Mouse (Mus musculus): ENCODE measurements at regions not wholly inside any gene's neighbourhood (a gene's known extent, or its start where the extent isn't known, plus 50 kb on each side); places are given as distances from the start of the nearest gene placed in this dataset.
A peak's percentile ranks its signal among the peaks of the same experiment; 100 is the strongest.

DNA sequence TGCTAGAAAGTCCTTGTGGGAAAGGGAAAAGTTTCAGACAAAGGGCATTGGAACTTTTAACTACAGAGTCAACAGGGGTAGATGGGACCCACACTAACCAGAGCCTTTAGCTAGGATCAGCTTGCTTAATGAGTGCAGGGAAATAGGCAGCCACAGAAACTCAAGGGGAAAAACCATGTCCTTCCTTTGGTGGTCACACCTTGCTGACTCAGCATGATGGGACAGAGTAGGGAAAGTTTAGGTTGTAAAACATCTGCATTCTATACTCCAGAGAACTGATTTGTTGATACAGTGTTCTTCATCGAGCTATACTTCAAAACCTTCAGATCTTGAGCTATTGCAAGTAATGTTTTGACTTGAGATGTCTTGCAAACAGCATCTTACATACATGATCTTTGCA is 365.9 kb upstream of the Mmadhc start:
- no peak for DNase-seq (ENCODE audit: low spot score)

GRCm38 (mm10) chr2:50660000-50660399 is 363.4 kb upstream of the Mmadhc start:
- no peak for DNase-seq (ENCODE audit: low spot score)
- intact Hi-C loops (cut with DNase I), result no loop called here

More for the DNA sequence above, 365.9 kb upstream of the Mmadhc start:
- intact Hi-C loops (cut with DNase I), result no loop called here

GRCm38 (mm10) chr2:50657826-50658225 is 361.2 kb upstream of the Mmadhc start:
- no peak for DNase-seq (ENCODE audit: low spot score)
- intact Hi-C loops (cut with DNase I), result no loop called here

- DNase-seq (ENCODE audit: low spot score), result no peak
- intact Hi-C loops (cut with DNase I), result no loop called here
These were observed 359.8 kb upstream of the Mmadhc start for GRCm38 (mm10) chr2:50656351-50656750.

- no peak for DNase-seq (ENCODE audit: low spot score)
- intact Hi-C loops (cut with DNase I), result no loop called here
These were observed 358.3 kb upstream of the Mmadhc start for GRCm38 (mm10) chr2:50654953-50655324.

GRCm38 (mm10) chr2:50654221-50654952 is 357.8 kb upstream of the Mmadhc start:
- DNase-seq (ENCODE audit: low spot score), result no peak
- intact Hi-C loops (cut with DNase I), result no loop called here

- intact Hi-C loops (cut with DNase I), result no loop called here
These were observed 356.6 kb upstream of the Mmadhc start for GRCm38 (mm10) chr2:50653121-50653615.

GRCm38 (mm10) chr2:50649656-50650055 is 353.1 kb upstream of the Mmadhc start:
- no peak for DNase-seq (ENCODE audit: low spot score)
- intact Hi-C loops (cut with DNase I), result no loop called here

More at GRCm38 (mm10) chr2:50653121-50653615, 356.6 kb upstream of the Mmadhc start:
- DNase-seq (ENCODE audit: low spot score), result no peak

- intact Hi-C loops (cut with DNase I), result no loop called here
- DNase-seq (ENCODE audit: low spot score), result no peak
These were observed 346.6 kb upstream of the Mmadhc start for GRCm38 (mm10) chr2:50643219-50643618.

- intact Hi-C loops (cut with DNase I), result no loop called here
- no peak for DNase-seq (ENCODE audit: low spot score)
These were observed 345.6 kb upstream of the Mmadhc start for GRCm38 (mm10) chr2:50642198-50642597.

- intact Hi-C loops (cut with DNase I), result no loop called here
- DNase-seq (ENCODE audit: low spot score), result no peak
These were observed 339.3 kb upstream of the Mmadhc start for GRCm38 (mm10) chr2:50635896-50636295.

DNA sequence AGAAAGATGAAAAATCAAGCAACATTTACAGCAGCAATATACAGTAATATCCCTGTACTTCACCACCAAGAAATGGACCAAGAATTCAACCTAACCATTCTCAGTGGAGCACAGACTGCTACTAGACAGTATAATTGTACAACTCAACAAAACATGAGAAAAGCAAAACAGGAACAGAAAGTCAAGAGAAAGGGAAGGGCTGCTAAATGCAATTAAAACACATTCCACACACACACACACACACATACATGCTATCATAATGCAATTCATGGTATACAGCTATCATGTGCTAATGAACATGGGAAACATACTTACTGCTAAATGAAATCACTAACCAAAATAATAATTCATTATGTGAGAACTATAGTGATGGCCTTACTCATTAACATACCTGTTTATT is 335.2 kb upstream of the Mmadhc start:
- intact Hi-C loops (cut with DNase I), result no loop called here
- no peak for DNase-seq (ENCODE audit: low spot score)

DNA sequence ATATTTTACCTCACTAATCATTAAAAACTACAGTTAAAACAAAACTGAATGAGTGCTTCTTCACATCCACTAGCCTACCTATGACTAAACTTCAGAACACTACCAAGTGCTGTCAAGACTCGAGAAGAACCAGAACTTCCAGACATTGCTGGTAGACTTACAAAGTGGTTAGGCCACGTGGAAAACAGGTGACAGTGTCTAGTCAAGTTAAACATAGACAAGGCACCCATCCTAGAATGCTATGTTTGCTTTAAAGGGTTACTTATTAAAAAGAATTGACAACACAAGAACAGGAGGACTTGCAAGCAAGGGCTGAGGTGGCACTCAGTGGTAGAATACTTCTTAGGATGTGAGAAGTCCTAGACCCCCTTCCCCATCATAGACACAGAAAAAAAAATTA is 330.9 kb upstream of the Mmadhc start:
- no peak for DNase-seq (ENCODE audit: low spot score)
- intact Hi-C loops (cut with DNase I), result no loop called here

GRCm38 (mm10) chr2:50625233-50625749 is 328.7 kb upstream of the Mmadhc start:
- intact Hi-C loops (cut with DNase I), result no loop called here
- DNase-seq (ENCODE audit: low spot score), result no peak

- DNase-seq (ENCODE audit: low spot score), result peak; percentile 17
- intact Hi-C loops (cut with DNase I), result loop anchor here (5.0 kb wide), 1 partner anchor 1308 kb away; no protein-coding TSS in a partner anchor
These were observed 312.5 kb upstream of the Mmadhc start for GRCm38 (mm10) chr2:50609086-50609485.

GRCm38 (mm10) chr2:50589195-50589594 is 292.6 kb upstream of the Mmadhc start:
- DNase-seq (ENCODE audit: low spot score), result no peak
- intact Hi-C loops (cut with DNase I), result no loop called here

DNA sequence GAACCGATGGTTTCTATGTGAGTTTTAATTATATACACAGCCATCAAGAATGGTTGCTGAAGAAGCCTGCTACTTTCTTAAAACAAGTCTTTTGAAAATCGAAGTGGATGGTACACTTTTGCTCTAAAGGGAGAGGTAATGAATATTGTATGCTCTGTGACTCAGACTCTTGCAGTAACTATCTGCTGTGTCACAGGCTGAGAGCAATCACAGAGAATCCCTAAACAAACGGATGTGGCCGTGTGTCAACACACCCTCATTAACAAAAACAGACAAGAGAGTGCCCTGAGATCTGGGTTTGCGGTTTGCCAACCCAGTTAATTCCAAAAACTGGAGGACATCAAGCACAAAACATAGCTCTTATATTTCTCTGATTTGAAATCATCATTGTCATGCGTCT is 292.1 kb upstream of the Mmadhc start:
- DNase-seq (ENCODE audit: low spot score), result no peak
- intact Hi-C loops (cut with DNase I), result no loop called here

DNA sequence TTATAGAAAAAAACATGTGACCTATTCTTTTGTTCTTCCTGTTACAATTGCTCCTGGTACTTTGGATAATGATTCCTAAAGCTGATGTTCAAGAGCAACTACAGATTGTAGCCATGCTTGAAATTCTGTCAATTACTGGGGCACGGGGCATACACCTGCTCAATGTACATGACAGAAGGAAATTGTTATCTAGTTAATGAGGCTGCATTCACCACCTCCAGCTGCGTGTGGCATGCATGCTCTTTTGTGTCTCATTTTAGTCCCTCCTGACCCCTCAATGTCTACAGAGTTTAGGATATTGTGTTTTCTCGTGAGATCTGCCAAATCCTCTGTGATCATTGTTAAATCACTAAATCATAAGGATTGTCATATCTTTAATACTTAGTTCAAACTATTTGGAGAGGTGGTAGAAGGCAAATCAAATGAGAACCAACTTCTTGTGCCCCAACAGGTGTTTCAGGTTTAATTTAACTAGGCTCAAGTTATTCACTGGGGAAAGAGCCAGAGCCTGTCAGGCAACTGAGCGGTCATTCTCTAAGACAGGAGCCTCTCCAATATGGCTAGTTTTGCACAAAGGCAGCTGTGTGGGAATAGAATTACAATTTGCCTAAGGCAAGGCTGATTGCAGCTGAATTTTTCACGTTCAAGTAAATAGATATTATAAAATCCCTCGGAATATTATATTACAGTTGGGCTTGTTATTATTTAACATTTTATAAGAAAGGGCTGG is 289.9 kb upstream of the Mmadhc start:
- DNase-seq (ENCODE audit: low spot score), result no peak
- intact Hi-C loops (cut with DNase I), result no loop called here

DNA sequence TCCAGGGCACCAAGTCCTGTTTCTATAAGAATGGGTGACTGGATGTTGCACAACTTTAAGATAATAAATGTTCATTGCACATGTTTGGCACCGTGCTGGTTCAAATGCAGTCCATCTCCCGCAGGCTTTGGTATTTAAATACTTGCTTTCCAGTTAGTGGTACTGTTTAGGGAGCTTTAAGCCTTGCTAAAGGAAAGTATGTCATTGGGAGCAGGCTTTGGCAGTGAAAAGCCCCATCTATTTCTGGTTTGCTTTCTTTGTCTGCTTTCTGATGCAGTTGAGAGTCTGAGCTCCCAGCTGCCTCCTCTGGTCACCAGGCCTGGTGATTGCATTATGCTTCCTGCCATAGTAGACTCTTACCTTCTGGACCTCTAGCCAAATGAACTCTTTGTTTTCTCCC is 283.0 kb upstream of the Mmadhc start:
- DNase-seq (ENCODE audit: low spot score), result no peak

GRCm38 (mm10) chr2:50578278-50579043 is 281.9 kb upstream of the Mmadhc start:
- intact Hi-C loops (cut with DNase I), result no loop called here
- no peak for DNase-seq (ENCODE audit: low spot score)

More for the DNA sequence above, 283.0 kb upstream of the Mmadhc start:
- intact Hi-C loops (cut with DNase I), result no loop called here

All from heart, postnatal 25 days (tissue).